Mouse (Mus musculus) Muller cell, postnatal 12 days (primary cell): ENCODE measurements around the gene Gstk1.
A peak's percentile ranks its signal among the peaks of the same experiment; 100 is the strongest.

Experiments used
- DNase-seq: peaks from one replicate; pipeline ENCODE4 v3.0.0-alpha.2; 2015; ENCODE audit errors: inconsistent ontology term

Gene Gstk1

DNA sequence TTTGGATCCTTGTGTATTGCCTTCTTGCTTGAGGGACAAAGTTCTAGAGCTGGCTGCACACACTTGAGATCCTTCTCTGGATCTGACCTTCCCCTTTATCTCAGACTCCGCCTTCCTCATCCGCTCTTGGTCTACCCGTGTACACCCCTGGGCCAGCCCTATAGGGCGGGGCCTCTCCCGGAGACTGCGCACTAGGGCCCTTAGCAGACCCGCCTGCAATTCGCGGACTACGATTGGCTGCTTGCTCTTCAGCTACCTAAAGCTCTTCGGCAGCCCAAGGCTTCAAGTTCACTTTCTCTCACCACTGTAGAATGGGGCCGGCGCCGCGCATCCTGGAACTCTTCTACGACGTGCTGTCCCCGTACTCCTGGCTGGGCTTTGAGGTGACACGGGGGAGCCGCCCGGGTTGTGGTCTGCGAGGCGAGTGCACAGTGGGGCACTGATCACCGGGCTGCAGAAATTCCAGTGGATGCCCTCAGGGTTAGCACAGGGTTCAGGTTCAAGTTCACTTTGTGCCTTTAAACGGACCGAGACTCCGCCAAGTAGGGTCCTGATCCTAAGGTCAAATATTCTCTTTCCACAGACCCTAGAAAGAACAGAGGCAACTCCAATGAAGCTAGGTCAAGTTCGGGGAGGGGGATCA is at the start of gene Gstk1:
Gstk1 (plus strand) TSS at position 225 of the 643 bp plus-strand sequence.
- DNase-seq: peak; percentile 93

GRCm38 (mm10) chr6:42197710-42198109 is 48.0 kb upstream of the Gstk1 start:
- DNase-seq: peak; percentile 12

- DNase-seq: no peak
Measured at GRCm38 (mm10) chr6:42199498-42199897, 46.2 kb upstream of the Gstk1 start.

- DNase-seq: no peak
Measured at GRCm38 (mm10) chr6:42215028-42215427, 30.7 kb upstream of the Gstk1 start, which contains the start of gene Tas2r144. Gene Tas2r144 (plus strand): TSS chr6:42215328.

DNA sequence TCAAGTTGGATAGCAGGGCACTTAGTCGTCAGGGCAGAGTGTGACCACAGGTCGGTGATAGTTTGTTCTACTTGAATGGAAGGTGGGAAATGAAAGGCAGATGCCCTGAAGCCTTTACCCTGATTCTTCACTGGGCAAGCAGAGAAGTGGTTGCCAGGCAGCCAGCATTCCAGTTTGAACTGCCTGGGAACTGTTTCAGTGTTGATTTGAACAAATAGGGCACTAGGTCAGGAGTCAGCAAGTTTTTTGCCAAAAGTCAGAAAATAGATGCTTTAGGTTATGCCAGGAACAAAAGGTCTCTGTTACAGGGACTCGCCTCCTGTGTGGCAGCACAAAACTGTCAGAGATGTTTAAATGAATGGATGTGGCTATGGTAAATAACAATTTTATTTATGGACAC is 23.4 kb upstream of the Gstk1 start:
- DNase-seq: peak; percentile 43

GRCm38 (mm10) chr6:42225046-42225445 is 20.7 kb upstream of the Gstk1 start:
- DNase-seq: no peak

- peak; percentile 46 for DNase-seq
Measured at GRCm38 (mm10) chr6:42227240-42228101, 18.3 kb upstream of the Gstk1 start.

- DNase-seq: no peak
Measured at GRCm38 (mm10) chr6:42229610-42230009, 16.1 kb upstream of the Gstk1 start.

GRCm38 (mm10) chr6:42231191-42231590 is 14.5 kb upstream of the Gstk1 start:
- no peak for DNase-seq

GRCm38 (mm10) chr6:42237276-42237805 is 8.4 kb upstream of the Gstk1 start:
- no peak for DNase-seq

GRCm38 (mm10) chr6:42241311-42242045 is 4.3 kb upstream of the Gstk1 start:
- no peak for DNase-seq

DNA sequence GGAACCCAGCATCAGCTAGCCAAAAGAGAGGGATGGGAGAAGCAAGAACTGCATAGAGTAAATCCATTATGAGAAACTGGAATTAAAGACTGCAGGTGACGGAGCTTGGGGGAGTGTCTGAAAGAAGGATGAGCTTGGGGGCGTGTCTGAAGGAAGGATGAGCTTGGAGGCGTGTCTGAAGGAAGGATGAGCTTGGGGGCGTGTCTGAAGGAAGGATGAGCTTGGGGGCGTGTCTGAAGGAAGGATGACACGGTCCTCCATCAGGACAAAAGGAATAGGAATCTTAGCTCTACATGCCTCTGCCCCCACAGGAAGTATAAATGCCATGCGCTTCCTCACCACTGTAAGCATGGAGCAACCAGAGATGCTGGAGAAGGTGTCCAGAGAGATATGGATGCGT is 1.4 kb downstream of the Gstk1 start:
- DNase-seq: no peak

GRCm38 (mm10) chr6:42247981-42248380 is 2.2 kb downstream of the Gstk1 start:
- no peak for DNase-seq

DNA sequence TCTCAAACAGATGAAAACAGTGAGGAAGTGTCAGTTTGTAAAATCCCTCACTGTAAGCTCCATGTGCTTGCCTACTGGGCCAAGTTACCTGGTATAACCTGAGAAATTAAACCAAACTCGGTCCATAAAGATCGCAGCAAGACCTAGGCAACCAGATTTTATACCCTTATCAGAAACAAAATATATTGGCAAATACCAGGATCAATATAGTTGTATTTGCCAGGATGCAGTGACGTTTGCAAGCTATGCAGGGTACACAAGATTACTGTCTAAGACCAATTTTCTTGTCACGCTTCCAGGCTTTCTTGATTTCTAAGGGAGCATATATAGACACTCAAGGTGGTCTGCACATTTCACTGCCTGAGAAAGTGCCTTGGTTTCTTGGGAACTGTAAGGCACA is 6.1 kb downstream of the Gstk1 start:
- DNase-seq: no peak

DNA sequence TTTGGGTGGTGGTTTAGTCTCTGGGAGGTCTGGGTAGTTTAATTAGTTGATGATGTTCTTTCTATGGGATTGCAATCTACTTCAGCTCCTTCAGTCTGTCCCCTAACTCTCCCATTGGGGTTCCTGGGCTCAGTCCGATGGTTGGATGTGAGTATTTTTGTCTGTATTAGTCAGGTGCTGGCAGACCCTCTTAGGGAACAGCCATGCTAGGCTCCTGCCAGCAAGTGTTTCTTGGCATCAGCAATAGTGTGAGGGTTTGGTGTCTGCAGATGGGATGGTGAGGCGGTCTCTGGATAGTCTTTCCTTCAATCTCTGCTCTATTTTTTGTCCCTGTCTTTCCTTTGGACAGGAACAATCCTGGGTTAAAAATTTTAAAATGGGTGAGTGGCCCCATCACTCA is 7.4 kb downstream of the Gstk1 start:
- no peak for DNase-seq

GRCm38 (mm10) chr6:42257303-42257863 is 11.6 kb downstream of the Gstk1 start:
- DNase-seq: peak; percentile 29

DNA sequence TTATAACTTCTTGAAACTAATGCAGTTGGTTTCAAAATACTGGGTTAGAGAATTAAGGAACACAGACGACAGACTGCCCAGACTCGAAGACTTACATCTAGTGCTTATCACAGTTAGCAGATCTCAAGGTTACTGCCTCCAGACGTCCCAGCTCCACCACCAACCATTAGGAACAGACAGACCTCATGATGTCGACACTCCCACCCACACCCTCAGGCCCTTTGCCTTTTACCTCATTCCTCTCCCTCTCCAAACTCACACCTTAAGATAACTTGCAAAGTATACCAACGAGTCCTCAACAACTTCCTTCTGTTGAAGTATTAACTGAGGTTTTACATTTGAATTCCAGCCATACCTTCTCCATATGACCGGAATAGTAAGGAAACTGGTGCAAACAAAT is 14.7 kb downstream of the Gstk1 start:
- no peak for DNase-seq

- DNase-seq: no peak
Measured at GRCm38 (mm10) chr6:42261524-42262170, 15.9 kb downstream of the Gstk1 start, which contains the start of gene Tmem139. Gene Tmem139 (plus strand): TSS chr6:42261970.

GRCm38 (mm10) chr6:42264626-42265312 is 19.0 kb downstream of the Gstk1 start, which contains the start of gene Casp2:
Gene Casp2 (plus strand): TSS chr6:42264985.
- peak; percentile 100 for DNase-seq
